Mouse (Mus musculus) embryo, embryonic 9.5 days (tissue): ENCODE results near the gene Cpb1.

Source experiments
- DNase-seq: peaks from one replicate; pipeline ENCODE4 v3.0.0-alpha.2; 2017; ENCODE audit errors: extremely low spot score

The Cpb1 gene

DNA sequence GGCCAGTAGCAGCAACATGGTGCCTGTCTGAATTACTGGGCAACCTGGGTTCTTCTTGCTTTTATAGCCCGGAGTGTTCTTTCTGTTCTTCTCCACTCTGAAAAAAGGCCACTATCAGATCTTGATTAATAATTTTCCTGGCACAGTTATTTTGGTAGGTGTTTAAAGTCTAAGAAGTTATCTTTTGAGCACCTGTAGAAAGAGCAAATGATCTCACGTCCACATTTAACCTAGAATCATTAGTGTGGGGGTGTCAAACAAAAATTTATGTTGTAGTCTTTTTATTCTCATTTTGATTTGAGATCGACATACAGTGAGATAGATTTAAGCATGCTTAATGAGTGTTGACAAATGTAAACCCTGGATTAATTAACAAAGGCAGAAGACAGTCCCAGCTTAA is at the start of gene Cpb1:
Gene Cpb1, minus strand, starts transcription at position 101 of the 400 bp plus-strand sequence.
- DNase-seq: no peak

DNA sequence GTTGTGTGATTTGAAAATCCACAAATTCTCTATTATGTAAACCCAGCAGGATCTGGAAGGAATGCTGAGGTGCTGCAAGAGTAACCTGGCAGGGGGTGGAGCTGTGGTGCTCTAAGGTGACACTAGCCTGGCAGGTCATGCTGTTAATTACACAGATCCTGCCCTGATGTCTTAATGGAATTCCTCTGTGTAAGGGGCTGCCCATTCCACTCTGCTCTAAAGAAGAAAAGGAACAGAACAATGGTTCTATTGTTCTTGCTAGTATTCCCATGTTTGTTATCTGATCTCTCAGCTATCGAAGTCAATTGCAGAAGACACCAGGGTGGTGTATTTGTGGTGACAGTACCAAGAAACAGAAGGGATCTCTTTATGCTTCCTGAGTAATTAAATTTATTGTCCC is 41.7 kb upstream of the Cpb1 start:
- peak; percentile 8 for DNase-seq

DNA sequence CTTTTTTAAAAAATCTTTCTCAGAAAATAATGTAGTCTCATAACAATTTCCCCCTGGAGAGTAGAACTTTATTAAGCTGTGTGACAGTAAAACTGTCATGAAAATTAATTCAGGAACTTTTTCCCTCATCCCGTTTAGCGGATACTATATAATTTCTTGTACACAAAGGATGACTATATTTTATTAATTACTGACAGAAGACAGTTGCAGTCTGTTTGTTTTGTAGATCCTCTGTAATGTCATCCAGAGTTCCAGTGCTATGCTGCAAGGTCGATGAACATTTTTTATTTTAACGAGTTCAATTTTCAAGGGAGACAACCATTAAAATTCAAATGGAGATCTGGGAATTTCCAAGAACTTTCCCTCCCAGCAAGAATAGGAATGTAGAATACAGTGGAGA is 33.6 kb upstream of the Cpb1 start:
- no peak for DNase-seq

DNA sequence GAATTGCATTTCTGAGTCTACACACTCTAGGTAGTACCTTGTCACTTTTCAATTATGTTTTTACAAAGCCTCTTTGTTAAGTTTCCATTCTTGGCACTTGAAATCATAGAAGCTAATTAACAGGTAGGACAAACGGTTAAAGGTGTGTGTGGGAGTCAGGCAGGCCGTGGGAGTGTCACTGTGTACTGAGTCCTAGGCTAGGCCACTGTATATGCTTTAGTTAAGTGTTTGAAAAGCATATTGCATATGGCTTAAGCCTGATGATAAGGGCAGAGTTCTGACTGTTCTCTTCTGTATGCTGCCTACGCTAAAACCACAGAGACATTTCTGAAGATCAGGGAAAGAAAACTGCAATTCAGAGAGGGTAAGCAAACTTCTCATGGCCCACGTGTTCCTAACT is 31.7 kb upstream of the Cpb1 start:
- DNase-seq: no peak

DNA sequence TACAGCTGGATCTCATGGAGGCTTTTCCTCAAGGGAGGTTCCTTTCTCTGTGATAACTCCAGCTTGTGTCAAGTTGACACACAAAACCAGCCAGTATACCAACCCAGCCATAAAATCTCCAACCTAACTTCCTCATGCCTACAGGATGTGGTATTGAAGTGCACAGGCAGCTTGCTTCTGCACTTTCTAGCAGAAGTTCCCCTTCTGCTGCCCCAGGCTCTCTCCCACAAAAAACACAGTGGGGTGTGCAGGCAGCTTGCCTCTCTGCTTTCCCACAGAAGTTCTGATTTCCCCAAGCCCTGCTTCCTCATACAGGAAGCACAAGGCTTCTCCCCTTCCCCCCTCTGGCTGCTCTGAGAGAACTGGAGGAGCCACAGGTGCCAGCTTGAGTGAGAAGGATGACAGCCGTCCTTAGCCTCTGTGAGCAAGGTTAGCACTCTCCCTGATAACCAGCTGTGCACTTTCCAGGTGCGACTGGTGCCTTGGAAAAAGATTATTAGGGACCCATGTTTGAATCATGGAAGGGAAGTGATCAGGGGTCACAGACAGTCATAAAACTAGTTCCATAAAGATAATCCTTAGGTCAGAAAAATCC is 29.3 kb upstream of the Cpb1 start:
- DNase-seq: no peak

DNA sequence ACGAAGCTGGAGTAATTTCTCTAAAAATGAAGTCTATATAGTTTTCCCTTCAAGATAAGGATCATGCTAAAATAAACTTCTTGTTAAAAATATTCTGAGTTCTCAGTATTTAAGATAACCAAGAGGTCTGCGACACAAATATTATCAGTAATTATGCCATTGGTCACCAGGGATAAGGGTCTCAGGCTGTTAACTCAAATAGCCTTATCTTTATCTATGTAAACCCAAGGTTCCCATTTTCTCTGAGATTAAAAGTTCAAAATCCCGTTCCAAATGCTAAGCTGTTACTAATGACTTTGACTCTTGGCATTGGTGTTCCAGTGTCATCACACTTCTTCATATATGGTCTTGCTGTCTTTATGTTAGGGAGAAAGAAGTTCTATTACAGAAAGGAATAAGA is 20.0 kb upstream of the Cpb1 start:
- no peak for DNase-seq

DNA sequence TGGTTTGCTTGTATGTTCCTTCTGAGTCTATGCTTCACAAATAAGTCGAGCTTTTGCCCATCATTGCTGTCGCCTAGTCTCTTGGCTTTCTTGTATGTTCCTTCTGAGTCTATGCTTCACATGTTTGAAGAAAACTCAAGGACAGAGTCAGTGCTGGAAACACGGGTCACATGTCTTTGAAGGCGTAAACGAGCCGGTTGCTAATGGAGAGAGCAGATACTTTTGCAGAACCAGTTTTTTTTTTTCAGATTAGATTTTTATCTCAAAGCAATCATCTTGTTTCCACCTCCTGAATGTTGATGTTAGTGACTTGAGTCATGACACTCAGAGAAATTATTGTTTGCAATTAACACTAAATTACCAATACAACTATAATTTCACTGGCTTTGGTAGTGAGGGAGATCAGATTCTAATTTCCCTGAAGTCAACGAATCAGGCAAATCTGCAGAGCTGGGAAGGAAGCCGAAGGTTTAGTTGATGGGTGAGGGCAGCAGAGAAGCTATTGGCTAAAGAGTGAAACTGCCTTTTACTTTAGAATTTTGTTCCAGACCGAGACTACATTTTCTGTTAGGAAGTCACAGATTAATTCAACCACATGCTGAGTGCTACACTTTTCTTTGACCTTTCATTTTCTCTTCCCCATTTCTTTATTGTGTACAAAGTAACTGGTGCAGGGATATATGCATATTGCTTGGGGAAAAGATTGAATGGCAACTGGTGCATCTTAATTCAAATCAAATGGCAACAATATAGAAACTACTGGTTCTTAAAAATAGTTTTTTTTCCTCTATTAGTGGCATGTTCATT is 19.2 kb upstream of the Cpb1 start:
- DNase-seq: no peak

DNA sequence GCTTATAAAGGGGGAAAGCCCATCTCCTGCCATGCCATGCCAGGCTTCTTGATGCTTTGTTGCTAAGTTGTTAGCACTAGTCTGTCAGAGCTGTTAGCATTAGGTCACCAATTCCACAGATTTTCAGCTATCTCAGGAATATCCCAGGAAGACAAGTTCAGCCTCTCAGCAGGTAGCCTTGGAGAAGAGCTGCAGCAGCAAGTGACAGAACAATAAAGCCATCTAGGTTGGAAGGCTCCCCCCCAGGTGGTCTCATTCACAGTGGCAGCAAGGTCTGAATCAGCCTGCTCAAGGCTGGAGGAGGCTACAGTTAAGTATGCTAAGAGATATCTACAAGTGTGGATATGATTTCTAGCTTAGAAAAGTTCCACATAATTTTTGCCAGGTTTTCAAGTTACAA is 15.8 kb upstream of the Cpb1 start:
- no peak for DNase-seq

DNA sequence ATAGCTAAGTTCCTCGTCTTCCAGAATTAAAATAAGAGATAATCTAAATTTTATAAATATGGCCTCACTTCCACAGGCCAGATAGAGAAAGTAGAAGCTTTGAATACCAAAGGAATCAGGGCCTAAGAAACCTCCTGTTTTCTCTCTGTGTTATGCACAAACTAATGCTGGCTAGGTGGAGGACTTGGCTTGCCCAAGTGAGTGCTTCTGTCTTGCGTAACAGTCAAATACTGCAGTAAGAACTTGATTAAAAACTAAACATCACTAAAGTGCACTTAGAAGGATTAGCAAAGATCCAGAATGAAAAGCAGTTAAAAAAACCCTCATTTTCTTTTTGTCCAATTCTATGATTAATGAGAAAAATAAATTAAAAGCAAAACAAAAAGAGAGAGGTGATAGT is 13.2 kb upstream of the Cpb1 start:
- DNase-seq: no peak

DNA sequence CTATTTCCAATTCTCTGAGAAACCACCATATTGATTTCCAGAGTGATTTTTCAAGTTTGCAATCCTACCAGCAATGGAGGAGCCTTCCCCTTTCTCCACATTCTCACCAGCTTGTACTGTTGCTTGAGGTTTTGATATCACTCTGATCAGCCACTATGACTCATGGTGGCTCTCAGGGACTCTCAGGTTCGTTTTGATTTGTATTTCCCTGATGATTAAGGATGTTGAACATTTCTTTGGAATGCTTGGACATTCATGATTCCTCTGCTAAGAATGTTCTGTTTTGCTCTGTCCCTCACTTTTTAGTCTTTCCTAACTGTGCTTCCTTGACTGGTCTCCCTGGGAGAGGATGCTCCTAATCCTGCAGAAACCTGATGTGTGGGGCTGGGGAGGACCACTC is 6.3 kb upstream of the Cpb1 start:
- no peak for DNase-seq

DNA sequence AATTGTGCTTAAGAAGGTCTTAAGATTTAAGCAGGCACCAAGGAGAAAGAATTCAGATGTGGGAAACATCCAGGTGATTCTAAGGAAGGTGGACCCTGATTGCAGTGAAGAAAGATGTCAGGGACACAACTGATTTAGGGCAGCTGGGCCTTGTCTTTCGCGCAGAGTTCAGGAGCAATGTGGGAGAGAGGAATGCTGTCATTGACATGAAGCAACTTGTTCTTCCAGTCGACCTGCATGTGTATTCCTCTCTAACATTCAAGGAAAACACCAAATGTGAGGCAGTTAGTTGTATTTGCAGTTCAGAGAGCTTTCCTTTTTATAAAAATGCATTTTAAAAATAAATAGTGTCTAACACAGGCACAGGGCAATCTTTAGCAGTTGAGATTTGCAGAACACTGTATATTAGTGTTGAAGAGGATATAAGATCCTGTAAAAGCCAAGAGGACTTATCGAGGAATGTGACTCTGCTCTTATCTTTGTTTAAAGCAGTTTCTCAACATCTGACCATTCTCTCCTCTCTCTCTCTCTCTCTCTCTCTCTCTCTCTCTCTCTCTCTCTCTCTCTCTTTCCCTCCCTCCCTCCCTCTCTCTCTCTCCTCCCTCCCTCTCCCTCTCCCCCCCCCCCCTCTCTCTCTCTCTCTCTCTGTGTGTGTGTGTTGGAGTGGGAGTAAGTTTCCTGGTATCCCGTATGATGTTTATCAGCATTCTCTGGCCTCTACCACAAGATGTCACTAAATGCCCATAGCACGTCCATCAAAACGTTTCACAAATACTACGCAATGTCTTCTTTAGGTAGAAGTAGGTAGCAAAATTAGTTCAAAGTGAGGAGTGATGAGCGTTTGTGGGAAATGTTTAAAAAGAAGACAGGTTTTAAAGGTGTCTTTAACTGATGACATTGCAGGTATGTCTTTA is 20.7 kb downstream of the Cpb1 start:
- DNase-seq: peak; percentile 10

DNA sequence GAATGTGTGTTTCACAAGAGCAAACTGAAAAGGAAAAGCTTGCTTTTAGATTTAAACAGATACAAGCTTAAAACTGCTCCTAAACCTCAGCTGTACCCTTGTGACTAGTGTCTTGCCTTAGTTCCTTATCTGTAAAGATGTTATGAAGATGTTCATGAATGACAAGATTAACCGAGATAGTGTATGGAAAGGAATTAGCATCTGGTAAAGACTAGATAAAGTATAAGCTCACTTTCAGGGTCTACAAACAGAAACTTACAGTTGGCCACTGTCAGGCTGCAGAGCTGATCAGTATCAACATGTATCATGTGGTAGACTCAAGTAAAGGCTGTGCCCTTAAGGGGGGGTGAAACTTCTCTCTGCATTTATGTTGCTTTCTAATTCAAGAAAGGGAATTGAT is 31.6 kb downstream of the Cpb1 start:
- no peak for DNase-seq

DNA sequence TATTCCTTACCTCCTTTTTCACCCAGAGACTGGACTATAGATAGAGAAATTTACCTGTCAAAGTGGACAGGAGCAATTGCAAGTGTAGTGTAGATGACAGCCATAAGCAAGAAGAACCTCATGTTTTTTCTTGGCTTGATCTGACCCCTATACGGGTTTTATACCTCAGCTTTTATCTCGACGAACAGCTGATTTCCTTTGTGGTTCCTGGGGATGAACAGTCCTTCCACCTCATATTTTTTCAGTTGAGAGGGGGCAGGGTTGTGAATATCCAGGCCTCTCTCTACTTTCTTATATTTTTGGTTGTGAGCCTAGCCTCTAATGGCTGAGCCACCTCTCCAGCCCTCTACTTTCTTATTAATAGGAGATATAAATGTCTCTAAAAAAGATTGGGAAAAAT is 33.5 kb downstream of the Cpb1 start, which contains the start of gene Cpa3:
Gene Cpa3, minus strand, starts transcription at position 132 of the 400 bp plus-strand sequence.
- no peak for DNase-seq

DNA sequence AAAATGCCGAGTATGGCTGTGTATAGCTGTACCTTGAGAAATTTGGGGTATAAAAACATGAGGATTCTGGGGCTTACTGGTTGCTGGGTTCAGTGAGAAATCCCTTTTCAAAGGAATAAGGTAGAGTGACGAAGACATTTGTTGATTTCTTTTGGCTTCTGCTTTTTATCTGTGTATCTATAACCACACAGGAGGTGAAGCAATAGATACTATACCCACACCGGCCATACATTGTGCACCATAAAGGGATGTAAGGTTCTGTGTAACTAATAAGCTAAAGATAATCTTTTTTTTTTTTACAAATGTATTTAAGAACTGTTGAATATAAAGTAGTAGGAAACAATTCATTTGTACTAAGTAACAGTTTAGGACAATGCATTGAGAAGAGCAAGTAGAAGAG is 35.8 kb downstream of the Cpb1 start:
- no peak for DNase-seq

DNA sequence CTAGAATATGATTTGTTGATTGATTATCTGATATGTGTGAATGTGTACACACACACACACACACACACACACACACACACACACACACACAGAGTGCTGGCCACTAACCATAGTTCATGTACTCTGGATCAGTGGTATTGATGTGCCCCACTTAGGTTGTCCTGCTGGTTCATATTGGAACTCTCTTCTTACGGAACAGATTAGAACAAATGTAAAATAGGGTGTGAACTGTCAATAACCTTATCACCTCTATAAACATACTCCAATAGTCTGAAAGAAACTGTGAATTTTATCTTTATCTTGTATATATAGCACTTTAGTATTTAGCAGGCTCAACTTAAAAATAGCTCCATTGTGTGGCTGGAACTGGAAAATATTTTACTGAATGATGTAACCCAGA is 38.6 kb downstream of the Cpb1 start:
- DNase-seq: no peak

DNA sequence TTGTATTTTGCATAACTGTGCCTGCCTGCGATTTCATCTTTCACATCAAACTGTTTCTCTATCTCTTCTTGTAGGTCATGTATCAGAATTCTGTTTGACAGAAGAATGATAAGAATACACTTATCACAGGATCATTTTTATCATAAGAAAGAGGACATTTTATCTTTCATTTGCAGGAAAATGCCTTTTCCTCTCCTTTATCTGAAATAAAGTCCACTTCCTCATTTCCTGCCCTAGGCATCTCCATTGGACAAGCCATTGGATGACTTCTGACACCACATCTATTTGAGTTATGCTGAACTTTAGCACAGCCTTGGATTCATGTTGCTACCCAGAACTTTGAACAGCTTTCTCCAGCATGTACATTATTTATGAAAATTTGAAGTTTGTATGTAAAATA is 46.5 kb downstream of the Cpb1 start:
- no peak for DNase-seq

DNA sequence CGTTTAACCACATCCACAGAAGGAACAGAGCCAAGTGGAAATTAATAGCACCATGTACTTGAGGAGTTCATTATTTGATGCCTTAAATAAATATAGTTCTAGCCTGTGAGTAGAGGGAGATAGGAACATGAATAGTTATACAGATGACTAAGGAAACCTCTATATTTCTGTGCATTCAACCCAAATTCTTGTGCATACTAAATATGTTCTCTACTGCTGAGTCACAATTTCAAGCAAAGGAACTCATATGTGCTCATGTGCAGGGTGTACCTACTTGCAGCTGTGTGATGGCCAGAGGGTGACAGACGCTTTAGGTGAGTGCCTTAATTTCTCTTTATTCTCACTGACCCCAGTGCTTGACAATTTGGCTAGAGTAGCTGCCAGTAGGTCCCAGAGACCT is 50.1 kb downstream of the Cpb1 start:
- no peak for DNase-seq

DNA sequence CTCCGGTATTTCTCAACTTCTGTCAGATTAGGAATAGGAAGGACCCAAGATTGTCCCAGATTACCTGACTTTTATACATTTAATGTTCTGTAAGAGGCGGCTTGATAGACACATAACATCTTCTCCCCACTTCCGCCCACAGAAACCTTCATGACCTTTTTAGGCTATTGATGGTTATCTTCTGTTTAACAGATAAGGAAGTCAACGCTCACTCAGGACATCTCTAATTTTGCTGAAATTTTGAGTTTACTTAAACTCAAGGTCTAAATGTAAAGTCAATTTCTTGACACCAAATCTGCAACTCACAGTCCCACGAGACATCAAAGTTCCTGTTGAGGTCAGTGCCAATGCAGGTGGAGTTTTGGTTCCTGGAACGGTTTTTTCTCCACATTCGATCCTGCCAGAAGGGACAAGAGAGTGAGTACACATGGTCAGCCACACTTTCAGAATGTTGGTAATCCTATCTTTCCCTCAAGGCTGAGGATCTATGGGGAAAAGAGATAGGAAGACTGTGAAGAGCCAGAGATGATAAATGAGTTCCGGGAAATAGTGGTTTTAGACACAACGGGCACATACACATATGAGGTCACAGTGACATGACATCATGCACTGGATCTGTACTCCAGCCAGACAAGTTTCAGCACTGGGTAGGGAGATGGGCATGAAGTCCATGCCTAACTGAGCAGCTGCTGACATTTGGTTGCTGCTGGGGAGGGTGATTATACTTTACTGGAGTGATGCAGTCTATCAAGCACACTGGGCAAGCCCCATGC is 52.4 kb downstream of the Cpb1 start:
- no peak for DNase-seq

DNA sequence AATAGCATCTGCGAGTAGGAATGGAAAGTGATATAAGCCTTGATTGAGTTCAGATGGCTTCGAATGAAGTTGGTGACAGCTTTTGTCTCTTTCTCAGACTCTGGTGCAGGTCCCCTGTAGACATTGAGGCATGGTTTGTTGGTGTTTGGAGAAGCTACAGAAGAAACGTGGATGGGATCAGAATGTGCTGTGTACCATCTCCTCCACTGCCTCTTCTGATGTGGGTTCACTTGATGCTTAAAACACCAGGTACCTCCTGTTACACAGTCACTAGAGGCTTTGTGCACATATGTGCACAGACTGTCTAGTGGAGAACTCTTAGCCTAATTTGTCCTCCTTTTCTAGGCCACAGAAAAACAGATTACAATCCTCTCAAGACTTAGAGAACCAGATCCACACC is 53.4 kb downstream of the Cpb1 start:
- no peak for DNase-seq

DNA sequence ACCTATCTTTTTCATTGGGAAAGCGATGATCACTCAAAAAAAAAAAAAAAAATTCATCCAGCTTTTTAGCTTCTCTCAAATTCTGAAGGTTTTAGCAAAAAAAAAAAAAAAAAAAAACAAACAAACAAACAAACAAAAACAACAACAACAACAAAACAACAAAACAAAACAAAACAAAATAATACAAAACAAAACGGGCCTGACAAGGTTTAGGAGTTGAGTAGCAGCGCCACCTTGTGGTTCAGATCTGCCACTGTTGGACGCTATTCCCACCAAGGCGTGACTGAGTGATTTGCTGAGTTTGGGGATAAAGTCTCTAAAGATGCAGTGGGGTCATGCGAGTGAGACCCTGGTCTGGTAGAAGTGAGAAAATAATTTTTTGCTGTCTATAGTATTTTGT is 76.7 kb downstream of the Cpb1 start:
- peak; percentile 45 for DNase-seq
